Mouse (Mus musculus) midbrain, embryonic 14.5 days (tissue): ENCODE measurements at regions not wholly inside any gene's neighbourhood (a gene's known extent, or its start where the extent isn't known, plus 50 kb on each side); places are given as distances from the start of the nearest gene placed in this dataset.
A peak's percentile ranks its signal among the peaks of the same experiment; 100 is the strongest.

Experiments
- ATAC-seq: fragments of 200-750 bp; cut with Nextera tagmentation; 2 replicates; pipeline ENCODE4 v1.8.0; 2017; ENCODE audit warnings: moderate number of reproducible peaks, moderate library complexity; ENCODE audit not compliant: low FRiP score, low TSS enrichment
- DNase-seq: peaks from one replicate; pipeline ENCODE4 v3.0.0-alpha.2; 2015
- H3K27ac ChIP-seq: fragments of 300-500 bp; sonication (generic); replicated peaks from 2 replicates; pipeline ENCODE4 v1.5.1; 2014; ENCODE audit warnings: mild to moderate bottlenecking, low read depth, low read length, moderate library complexity
- H3K27me3 ChIP-seq: fragments of 300-500 bp; sonication (generic); 2 replicates; pipeline ENCODE4 v1.6.1; 2014; ENCODE audit warnings: low read length, control low read depth, mixed read lengths; ENCODE audit not compliant: control insufficient read depth, insufficient read depth
- H3K36me3 ChIP-seq: fragments of 300-500 bp; sonication (generic); 2 replicates; pipeline ENCODE4 v1.6.1; 2014; ENCODE audit warnings: low read length, control low read depth; ENCODE audit not compliant: control insufficient read depth, insufficient read depth
- H3K4me1 ChIP-seq: fragments of 300-500 bp; sonication (generic); 2 replicates; pipeline ENCODE4 v1.6.1; 2014; ENCODE audit warnings: mild to moderate bottlenecking, antibody characterized with exemption, low read length, control low read depth; ENCODE audit not compliant: control insufficient read depth, insufficient read depth
- H3K4me2 ChIP-seq: fragments of 300-500 bp; sonication (generic); 2 replicates; pipeline ENCODE4 v1.6.1; 2014; ENCODE audit warnings: mild to moderate bottlenecking, low read length, moderate library complexity
- H3K4me3 ChIP-seq: fragments of 300-500 bp; sonication (generic); replicated peaks from 2 replicates; pipeline ENCODE4 v1.5.1; 2014; ENCODE audit warnings: low read depth, low read length
- H3K9ac ChIP-seq: fragments of 300-500 bp; sonication (generic); replicated peaks from 2 replicates; pipeline ENCODE4 v1.6.1; 2014; ENCODE audit warnings: mild to moderate bottlenecking, low read length, moderate library complexity
- H3K9me3 ChIP-seq: fragments of 300-500 bp; sonication (generic); 2 replicates; pipeline ENCODE4 v1.6.1; 2016; ENCODE audit warnings: low read length, control low read depth, mixed read lengths; ENCODE audit not compliant: control insufficient read depth
- WGBS: fragments of 180-500 bp; shearing (Covaris S2); extraction: QIAGEN DNeasy Blood & Tissue Kit; methylation state at CpG from one replicate; pipeline ENCODE4 v1.1.7; 2014; 5-methylcytosine and 5-hydroxymethylcytosine counted together

DNA sequence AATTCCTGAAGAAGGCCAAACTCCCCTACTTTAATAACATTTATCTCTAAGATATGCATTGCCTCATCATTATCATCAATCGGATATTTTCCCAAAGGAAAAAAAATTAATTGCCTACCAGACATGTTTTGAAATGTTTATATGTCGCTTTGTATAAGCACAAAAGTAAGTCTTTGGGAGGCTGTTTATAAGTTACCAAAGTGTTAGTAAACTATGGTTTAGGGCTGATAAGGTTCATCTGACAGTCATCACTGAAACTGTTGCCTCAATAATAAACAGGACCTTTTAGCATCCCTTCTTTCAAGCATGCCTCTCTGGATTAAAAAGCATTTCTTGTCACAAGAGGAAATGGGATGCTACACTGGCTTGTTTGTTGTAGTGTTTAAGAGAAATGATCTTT, 202.1 kb downstream of the Wdr11 start:
- Histone ChIP-seq H3K4me2 (no peak overlapping the region), H3K27me3 (peaks cover 57% of the 10 kb centered on the region), H3K9ac (no peak overlapping the region), H3K27ac (no peak overlapping the region), H3K4me3 (no peak overlapping the region), H3K4me1 (no peaks in the 10 kb centered on the region), H3K9me3 (no peaks in the 10 kb centered on the region), H3K36me3 (no peaks in the 10 kb centered on the region)
- DNase-seq: no peak
- WGBS: 93% methylated on average over 2 of the region's 2 CpGs
- ATAC-seq: no peak

DNA sequence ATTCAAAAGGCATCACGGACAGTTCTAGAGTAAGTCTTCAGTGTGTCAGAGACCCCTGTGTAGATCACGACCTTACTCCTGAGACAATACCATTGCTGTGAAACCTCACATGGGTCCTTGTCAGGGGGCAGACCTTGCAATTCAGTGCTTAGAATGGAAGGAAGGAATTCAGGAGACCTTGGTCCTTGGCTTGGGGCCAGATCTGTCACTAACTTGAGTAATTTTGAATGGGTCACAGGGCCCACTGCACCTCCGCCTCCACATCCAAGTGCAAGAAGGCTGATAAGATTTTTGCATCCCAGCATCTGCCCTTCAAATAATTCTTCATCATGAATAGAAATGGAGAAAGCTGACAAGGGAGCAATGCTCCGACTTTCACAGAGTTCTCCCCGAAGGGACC, 202.6 kb downstream of the Wdr11 start:
- no peaks in the 10 kb centered on the region for H3K4me1 ChIP-seq
- H3K27ac ChIP-seq: no peak overlapping the region
- H3K4me2 ChIP-seq: no peak overlapping the region
- ATAC-seq: no peak
- no peaks in the 10 kb centered on the region for H3K36me3 ChIP-seq
- H3K4me3 ChIP-seq: no peak overlapping the region
- no peak for DNase-seq
- H3K9me3 ChIP-seq: no peaks in the 10 kb centered on the region
- 59% methylated on average over 5 of the region's 5 CpGs for WGBS
- H3K9ac ChIP-seq: no peak overlapping the region
- peaks cover 59% of the 10 kb centered on the region for H3K27me3 ChIP-seq

DNA sequence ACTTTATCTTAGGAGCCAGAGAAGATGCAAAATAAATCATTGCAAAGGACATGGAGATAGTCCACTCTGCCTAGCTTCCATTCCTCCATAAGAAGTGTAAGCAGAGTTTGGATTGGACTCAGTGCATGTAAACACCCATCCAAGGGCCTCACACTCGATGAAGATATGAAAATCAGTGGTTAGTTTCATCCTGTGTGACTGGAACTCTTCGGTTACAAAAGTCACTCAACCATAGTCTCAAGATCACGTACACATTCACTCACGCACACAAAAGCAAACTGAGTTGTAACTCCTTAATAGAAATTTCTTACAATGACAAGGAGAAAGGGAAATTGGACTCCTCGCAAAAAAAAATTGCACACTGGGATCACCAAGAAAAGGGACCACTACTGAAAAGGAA, 206.9 kb downstream of the Wdr11 start:
- Histone ChIP-seq H3K27ac (no peak overlapping the region), H3K27me3 (peaks cover 37% of the 10 kb centered on the region), H3K4me1 (peaks cover 11% of the 10 kb centered on the region), H3K36me3 (no peaks in the 10 kb centered on the region), H3K4me3 (no peak overlapping the region), H3K9ac (no peak overlapping the region), H3K4me2 (no peak overlapping the region), H3K9me3 (no peaks in the 10 kb centered on the region)
- DNase-seq: no peak
- WGBS: 83% methylated on average over 5 of the region's 5 CpGs
- ATAC-seq: no peak

DNA sequence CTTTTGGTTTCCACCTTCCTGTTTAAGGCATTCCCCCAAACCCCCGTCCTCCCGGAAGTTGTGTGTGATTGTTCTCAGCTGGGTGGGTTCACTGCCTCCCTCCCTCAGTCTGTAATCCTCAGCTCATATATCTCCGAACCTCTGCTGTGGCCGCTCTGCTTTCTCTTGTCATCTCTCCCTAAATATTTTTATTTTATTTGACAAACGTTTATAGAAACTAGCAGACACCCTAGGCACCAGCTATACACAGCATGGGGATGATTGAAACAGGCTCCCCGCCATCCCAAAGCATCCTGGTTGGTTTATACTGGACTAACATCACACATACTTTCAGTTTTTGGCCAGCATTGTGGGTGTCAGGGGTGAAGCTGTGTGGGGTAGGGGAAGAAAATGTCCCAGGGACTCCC, 208.8 kb downstream of the Wdr11 start:
- H3K27ac ChIP-seq: no peak overlapping the region

DNA sequence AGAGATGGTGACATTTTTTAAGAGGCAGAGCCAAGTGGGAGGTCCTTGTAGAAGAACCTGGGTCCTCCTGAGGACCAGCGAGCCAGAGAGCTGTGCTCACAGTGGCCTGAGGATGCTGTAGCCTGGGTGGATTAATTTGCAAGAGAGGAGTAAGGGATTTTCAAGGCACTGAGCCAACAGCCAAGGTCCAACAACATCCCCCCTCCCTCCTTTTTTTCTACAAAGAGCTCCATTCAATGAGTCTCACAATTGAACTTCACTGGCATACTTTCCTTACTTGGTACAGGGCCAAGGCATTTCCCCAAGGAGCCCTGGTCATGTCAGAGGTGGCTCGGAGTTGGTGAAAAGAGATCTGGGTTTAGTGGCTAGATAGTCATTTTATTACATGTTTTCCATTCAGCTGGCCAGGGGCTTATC, 209.8 kb downstream of the Wdr11 start:
- WGBS: 29% methylated on average over 2 of the region's 2 CpGs
- peak; percentile 46; the same call in 1 of the 2 replicates for ATAC-seq
- H3K4me3 ChIP-seq: no peak overlapping the region
- H3K36me3 ChIP-seq: no peaks in the 10 kb centered on the region
- H3K9ac ChIP-seq: no peak overlapping the region
- no peaks in the 10 kb centered on the region for H3K9me3 ChIP-seq
- no peak overlapping the region for H3K27ac ChIP-seq
- H3K4me2 ChIP-seq: no peak overlapping the region
- peak; percentile 85 for DNase-seq
- peaks cover 11% of the 10 kb centered on the region for H3K4me1 ChIP-seq
- H3K27me3 ChIP-seq: peaks cover 18% of the 10 kb centered on the region

More for the DNA sequence above, 208.8 kb downstream of the Wdr11 start:
- Histone ChIP-seq H3K4me1 (peaks cover 11% of the 10 kb centered on the region), H3K9ac (no peak overlapping the region), H3K36me3 (no peaks in the 10 kb centered on the region), H3K4me2 (no peak overlapping the region), H3K27me3 (peaks cover 22% of the 10 kb centered on the region), H3K4me3 (no peak overlapping the region), H3K9me3 (no peaks in the 10 kb centered on the region)
- 78% methylated on average over 6 of the region's 6 CpGs for WGBS
- ATAC-seq (no peak), DNase-seq (no peak)

DNA sequence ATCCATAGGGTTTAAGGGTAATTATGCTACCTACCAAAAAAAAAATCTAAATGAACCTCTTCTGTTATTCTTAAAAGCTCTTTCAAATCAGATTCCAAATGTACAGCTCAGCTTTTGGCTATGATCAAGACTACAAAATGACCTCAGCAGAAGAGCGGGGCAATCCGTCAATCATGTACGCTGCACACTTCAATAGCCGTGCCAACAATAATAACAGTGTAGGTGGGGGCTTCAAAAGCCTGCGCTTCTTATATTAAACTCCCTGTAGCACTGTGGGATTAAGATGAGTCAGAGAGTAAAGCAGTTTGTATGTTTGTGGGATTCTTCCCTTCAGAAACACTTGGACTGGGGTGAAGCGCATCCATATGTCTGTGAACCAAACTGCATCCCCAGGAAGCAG, 210.5 kb downstream of the Wdr11 start:
- H3K4me2 ChIP-seq: no peak overlapping the region

DNA sequence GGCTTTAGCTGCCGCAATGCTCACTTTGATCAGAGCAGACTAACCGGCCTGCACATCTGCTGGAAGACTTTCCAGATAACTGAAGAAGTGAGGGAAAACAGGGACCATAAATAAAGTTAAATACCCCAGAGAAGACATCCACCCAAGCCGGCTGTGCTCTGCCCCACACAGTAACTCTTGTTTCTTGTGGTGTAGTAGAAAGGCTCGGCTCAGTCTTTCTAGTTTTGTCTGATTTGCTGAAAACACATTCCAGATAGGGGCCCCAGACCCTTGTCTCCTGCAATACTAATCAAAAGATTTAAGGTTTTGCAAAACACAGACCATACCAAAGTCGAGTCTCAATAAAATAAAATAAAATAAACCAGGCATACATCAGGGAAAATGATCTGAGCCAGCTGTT, 213.7 kb downstream of the Wdr11 start:
- ATAC-seq (no peak), DNase-seq (no peak)
- H3K36me3 ChIP-seq: no peaks in the 10 kb centered on the region
- no peak overlapping the region for H3K27ac ChIP-seq
- H3K27me3 ChIP-seq: peaks cover 4% of the 10 kb centered on the region; the same call in 1 of the 2 replicates
- 81% methylated on average over 5 of the region's 5 CpGs for WGBS
- H3K4me3 ChIP-seq: no peak overlapping the region
- H3K4me1 ChIP-seq: peaks cover 11% of the 10 kb centered on the region
- H3K9ac ChIP-seq: no peak overlapping the region
- H3K9me3 ChIP-seq: no peaks in the 10 kb centered on the region
- H3K4me2 ChIP-seq: no peak overlapping the region

More for the DNA sequence above, 210.5 kb downstream of the Wdr11 start:
- peak; percentile 34 for DNase-seq
- peaks cover 15% of the 10 kb centered on the region for H3K27me3 ChIP-seq
- 53% methylated on average over 6 of the region's 6 CpGs for whole genome bisulfite sequencing
- no peak for ATAC-seq
- H3K9ac ChIP-seq: no peak overlapping the region
- peaks cover 11% of the 10 kb centered on the region for H3K4me1 ChIP-seq
- H3K4me3 ChIP-seq: no peak overlapping the region
- no peaks in the 10 kb centered on the region for H3K36me3 ChIP-seq
- no peaks in the 10 kb centered on the region for H3K9me3 ChIP-seq
- no peak overlapping the region for H3K27ac ChIP-seq

DNA sequence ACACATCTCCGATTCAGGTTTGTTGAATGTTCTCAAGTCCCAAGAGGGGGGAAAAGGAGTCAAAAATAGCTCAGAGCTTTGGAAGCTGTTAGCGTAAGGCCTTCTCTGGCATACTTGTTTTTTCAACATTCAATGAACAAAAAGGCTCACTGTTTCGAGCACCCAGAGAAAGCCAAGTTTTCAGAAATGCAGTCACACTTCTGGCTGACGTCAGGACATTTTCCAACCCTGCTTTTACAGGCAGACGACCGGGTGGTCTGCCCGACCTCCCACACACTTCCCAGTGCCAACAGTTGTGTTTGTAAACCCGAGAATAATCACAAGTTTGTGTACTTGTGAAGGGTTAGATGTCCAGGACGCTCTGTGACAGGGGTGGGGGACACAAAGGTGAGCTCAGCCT, 218.5 kb downstream of the Wdr11 start:
- no peak overlapping the region for H3K4me2 ChIP-seq
- DNase-seq (no peak), ATAC-seq (no peak)
- H3K36me3 ChIP-seq: no peaks in the 10 kb centered on the region
- no peak overlapping the region for H3K4me3 ChIP-seq
- no peaks in the 10 kb centered on the region for H3K9me3 ChIP-seq
- H3K27ac ChIP-seq: no peak overlapping the region
- 80% methylated on average over 9 of the region's 9 CpGs for WGBS
- no peak overlapping the region for H3K9ac ChIP-seq
- no peaks in the 10 kb centered on the region for H3K27me3 ChIP-seq
- no peaks in the 10 kb centered on the region for H3K4me1 ChIP-seq

DNA sequence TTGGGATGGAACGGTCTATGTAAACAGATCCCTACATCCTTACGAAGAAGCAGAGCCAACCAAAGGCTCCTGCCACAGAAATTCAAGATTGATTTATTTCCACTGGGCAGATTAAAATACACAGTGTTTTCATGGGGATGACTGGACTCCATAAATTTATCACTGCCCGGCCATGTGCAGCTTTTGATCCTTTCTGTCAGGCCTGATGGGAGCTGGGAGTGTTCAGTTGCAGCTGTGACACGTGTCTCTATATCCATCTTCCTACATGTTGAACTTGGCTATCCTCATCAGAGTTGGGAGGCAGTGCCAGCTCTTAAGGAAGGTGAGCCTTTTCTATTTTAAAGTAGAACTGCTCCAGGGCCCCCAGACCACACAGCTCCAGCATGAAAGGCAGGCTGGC, 218.9 kb downstream of the Wdr11 start:
- H3K4me3 ChIP-seq: no peak overlapping the region
- H3K27ac ChIP-seq: no peak overlapping the region
- no peaks in the 10 kb centered on the region for H3K36me3 ChIP-seq
- no peak for DNase-seq
- no peaks in the 10 kb centered on the region for H3K27me3 ChIP-seq
- no peaks in the 10 kb centered on the region for H3K4me1 ChIP-seq
- H3K4me2 ChIP-seq: no peak overlapping the region
- no peaks in the 10 kb centered on the region for H3K9me3 ChIP-seq
- no peak for ATAC-seq
- no peak overlapping the region for H3K9ac ChIP-seq
- WGBS: 83% methylated on average over 4 of the region's 4 CpGs
